Mouse (Mus musculus) lung, postnatal 10 days (tissue): Measurements from ENCODE around the gene Pgp.

Experiments
- DNase-seq: peaks from one replicate; pipeline ENCODE4 v3.0.0; 2021

The Pgp gene

DNA sequence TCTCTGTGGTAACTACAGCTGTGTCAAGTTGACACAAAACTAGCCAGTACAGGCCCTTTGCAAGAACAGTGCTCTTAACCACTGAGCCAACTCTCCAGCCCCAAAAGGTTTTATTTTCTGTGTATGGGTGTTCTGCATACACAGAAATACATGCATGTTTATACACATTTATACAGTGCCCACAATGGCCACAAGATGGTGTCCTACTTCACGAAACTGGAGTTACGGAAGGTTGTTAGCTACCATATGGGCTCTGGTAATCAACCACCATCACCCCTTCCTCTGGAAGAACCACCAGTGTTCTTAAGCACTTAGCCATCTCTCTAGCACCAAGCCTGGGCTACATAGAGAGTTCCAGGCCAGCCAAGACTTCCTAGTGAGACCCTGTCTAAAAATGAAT, 8.6 kb upstream of the Pgp start:
- peak; percentile 55 for DNase-seq

DNA sequence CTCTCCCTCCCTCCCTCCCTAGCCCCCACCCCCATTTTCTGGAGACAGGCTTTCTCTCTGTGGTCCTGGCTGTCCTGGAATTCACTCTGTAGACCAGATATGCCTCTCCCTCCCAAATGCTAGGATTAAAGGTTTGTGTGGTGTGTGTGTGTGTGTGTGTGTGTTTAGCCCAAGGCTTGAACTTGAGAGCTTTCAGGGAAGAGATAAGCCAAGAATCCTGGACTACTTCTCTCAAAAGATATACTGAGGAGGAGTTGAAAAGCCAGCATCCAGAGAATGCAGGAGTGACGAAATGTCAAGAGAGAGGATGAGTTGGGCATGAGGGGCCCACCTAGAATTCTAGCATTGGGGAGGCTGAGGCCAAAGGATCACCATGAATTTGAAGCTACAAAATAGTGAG, 7.3 kb upstream of the Pgp start:
- no peak for DNase-seq

DNA sequence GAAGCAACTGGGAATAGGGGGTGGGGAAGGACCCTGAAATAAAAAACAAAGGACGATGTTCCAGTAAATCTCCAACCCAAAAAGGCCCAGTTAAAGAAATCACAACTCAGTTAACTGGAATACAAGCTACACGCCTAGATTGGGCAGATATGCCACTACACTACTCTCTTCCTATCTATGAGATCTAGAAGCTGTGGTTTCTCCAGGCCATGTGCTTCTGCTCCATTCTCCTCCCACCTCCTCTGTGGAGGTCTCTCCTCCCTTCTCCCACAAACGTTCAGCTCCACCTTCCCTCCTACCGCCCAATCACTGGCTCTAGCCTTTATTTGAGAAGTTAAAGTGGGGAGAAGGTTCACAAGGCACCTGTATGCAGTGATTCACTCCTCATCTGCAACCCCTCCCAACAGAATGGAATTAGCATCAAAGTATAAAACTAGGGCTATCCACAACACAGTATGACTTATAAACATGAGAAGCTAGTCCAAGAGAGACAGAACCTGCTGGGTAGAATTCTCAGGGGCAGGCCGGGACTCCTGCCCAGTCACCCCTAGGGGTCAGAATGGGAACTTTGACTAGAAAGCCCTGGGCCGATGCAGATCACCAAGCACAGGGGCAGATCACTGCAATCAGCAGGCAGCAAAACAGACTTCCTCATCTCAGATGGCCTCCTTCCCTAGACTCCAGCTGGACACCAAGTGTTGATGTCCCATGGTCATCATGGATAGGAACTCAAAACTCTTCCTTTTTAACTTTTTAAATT, 6.6 kb upstream of the Pgp start:
- no peak for DNase-seq

DNA sequence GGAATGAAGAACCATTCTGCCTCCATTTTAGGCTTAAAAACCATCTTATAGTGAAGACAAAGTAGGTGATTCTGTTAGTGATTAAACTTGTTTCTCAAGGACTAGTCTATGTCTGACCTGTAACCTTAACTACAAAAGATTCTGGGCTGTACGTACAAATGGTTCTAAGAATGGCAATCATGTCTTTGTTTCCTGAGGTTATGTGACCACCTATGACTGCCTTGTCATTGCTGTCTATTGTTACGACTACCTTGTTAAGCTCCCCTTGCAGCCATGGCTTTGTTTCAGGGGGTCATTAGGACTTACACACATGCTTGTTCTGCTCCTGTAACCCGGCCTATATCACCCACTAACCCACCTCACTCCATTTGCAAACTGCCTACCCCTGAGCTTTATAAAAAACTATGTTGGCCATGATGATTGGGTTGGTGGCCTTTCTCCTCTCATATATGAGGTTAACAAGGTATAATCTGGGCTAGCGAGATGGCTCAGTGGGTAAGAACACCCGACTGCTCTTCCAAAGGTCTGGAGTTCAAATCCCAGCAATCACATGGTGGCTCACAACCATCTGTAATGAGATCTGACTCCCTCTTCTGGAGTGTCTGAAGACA, 1.5 kb upstream of the Pgp start:
- DNase-seq: no peak

- DNase-seq: no peak
These were observed 769 bp upstream of the Pgp start for GRCm38 (mm10) chr17:24469336-24469909.

DNA sequence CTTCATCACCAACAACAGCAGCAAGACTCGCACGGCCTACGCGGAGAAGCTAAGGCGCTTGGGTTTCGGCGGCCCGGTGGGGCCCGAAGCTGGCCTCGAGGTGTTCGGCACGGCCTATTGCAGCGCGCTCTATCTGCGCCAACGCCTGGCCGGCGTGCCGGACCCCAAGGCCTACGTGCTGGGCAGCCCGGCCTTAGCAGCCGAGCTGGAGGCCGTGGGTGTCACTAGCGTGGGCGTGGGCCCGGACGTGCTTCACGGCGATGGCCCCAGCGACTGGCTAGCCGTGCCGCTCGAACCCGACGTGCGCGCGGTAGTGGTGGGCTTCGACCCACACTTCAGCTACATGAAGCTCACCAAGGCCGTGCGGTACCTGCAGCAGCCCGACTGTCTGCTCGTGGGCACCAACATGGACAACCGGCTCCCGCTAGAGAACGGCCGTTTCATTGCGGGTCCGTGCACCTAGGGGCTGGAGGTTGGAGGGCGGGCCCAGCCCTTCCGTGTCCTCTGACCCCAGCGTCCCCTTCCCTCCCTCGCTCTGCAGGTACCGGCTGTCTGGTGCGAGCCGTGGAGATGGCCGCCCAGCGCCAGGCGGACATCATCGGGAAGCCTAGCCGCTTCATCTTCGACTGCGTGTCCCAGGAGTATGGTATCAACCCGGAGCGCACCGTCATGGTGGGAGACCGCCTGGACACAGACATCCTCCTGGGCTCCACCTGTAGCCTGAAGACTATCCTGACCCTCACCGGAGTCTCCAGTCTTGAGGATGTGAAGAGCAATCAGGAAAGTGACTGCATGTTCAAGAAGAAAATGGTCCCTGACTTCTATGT, 722 bp downstream of the Pgp start:
- peak; percentile 48 for DNase-seq

GRCm38 (mm10) chr17:24472512-24472911, 2.3 kb downstream of the Pgp start:
- peak; percentile 62 for DNase-seq

GRCm38 (mm10) chr17:24473612-24474275, 3.6 kb downstream of the Pgp start, which contains the start of gene Bricd5:
TSS of gene Bricd5 (plus strand) at chr17:24473884.
- DNase-seq: no peak

- DNase-seq: no peak
These were observed 4.4 kb downstream of the Pgp start for GRCm38 (mm10) chr17:24474557-24474956.

GRCm38 (mm10) chr17:24475586-24475985, 5.4 kb downstream of the Pgp start:
- no peak for DNase-seq

DNA sequence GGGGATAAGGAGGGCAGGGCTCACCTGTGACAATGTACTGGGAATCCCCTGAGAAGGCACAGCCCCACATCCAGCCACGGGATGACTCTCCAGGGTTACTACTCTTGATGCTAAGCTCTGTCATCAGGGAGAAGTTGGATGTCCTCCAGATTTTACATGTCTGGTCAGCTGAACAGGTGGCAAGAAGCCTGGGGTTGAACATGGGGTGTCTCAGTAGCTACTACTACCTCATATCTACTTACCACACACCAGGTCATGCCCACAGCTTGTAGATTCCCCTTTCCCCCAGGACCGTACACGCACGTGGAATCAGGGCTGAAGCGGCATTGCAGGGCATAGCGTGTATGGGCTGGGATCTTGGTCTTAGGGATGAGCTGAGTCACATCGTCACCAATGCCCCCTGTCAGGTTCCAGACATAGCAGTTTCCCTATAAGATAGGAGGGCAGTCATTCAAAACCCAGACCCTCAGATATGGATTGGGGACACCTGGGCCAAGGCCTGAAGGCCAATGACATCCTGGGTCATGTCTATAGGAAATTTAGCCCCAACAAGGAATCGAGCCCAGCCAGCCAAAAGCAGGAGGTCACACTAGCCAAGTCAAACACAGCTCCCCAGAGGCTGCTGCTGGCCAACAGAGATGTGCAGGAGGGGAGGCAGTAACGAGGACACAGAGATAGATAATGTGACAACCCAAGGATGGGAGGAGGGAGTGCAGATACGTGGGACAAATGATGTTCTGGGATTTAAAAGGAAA, 6.0 kb downstream of the Pgp start:
- DNase-seq: no peak

DNA sequence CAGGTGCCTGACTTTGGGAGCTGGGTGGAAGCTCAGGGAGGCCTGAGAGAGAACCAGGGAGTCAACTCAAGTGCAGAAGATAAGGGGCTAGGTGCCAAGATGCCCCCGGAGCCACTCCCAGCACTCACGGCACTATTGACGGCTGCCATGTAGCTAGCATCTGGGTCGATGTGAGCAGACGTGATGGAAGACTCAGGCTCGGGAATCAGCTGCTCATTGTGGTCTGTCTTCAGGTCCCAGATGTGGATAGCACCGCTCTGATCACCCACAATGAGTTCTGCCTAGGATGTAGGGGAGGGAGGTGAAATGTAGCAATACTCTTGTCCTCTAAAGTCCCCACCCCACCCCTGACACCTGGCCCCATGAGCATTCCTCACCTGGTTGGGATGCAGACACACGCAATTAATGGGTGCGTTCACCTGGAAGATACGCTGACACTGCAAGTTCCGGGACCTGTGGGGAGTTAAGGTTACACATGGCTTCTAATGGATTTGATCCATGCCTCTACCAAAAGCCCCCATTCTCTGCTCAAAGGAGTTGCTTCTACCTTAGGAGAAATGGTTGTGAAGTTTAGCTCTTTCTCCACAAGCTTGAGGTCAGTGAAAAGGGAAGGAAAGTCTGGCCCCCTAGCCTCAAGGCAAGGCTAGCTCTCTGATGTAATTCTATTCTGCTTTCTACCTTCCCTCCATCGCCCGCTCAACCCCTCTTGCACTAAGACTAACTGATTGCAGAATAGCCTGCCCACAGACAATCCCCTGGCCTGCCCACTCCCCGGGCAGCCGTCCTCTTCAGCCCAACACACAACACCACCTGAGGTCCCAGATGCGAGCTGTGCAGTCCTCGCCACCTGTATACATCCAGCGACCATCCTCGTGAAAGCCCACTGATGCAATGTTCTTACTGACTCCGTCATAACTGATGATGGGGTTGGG, 7.1 kb downstream of the Pgp start:
- DNase-seq: no peak

DNA sequence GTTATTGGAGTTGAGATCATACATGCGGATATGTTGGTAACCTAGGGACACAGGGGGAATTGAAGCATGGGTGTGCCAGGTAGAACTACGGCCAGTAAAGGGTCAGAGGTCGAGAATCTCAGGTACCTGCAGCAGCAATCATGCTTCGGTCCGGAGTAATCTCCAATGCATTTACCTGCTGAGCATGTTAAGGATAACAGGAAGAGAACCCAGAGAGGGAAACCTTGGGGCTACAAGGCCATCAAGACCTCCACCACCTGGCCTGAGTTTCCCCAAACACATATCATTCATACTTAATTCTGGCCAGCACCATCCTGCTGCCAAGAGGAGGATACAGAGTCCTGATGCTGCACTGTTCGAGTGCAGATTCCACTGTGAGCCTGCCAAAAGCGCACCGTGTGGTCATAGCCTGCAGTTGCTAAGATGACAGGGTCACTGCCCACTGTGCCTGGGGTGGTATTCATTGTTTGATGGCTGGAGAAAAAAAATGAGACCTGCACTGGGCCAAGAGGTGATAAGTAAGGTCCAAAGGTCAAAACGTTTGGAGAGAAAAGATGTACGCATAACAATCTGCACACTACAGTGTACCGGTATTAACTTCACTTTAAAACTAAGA, 7.9 kb downstream of the Pgp start:
- peak; percentile 24 for DNase-seq

DNA sequence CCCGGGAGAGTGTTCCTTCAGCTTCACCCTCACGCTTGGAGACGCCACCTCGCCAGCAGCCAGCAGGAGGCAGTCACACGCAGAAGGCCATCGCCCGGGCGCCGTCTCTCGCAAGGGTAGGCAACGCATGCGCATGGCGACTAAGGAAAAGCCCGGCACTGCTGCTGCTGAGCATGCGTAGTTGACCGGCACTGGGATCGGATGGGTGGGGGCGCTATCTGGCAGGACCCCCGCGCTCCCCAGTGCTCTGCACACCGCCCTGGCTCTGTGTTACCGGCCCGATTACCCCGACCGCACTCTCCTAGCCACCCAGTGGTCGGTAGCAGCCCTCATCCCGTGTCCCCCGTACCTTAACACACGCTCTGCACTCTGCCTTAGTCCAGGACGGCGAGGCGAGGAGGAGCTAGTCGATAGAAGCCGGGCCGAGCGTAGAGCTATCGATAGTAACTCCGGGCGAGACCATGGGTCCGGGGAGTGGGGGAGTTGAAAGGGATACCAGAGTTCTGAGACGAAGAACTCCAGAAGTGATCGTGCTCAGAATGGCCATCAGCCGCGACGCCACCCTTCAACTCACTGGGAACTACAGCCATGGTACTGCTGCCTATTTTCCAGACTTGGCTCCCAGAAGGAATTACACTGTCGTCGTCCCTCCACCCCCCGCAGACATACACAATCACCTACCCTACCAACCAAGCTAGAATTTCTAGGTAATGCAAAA, 8.6 kb downstream of the Pgp start, which contains the start of gene Mlst8:
Mlst8 (minus strand) TSS at position 416 of the 718 bp plus-strand sequence.
- peak; percentile 98 for DNase-seq

GRCm38 (mm10) chr17:24479431-24479830, 9.2 kb downstream of the Pgp start:
- DNase-seq: no peak

GRCm38 (mm10) chr17:24480201-24480826, 10.1 kb downstream of the Pgp start:
- DNase-seq: peak; percentile 41

DNA sequence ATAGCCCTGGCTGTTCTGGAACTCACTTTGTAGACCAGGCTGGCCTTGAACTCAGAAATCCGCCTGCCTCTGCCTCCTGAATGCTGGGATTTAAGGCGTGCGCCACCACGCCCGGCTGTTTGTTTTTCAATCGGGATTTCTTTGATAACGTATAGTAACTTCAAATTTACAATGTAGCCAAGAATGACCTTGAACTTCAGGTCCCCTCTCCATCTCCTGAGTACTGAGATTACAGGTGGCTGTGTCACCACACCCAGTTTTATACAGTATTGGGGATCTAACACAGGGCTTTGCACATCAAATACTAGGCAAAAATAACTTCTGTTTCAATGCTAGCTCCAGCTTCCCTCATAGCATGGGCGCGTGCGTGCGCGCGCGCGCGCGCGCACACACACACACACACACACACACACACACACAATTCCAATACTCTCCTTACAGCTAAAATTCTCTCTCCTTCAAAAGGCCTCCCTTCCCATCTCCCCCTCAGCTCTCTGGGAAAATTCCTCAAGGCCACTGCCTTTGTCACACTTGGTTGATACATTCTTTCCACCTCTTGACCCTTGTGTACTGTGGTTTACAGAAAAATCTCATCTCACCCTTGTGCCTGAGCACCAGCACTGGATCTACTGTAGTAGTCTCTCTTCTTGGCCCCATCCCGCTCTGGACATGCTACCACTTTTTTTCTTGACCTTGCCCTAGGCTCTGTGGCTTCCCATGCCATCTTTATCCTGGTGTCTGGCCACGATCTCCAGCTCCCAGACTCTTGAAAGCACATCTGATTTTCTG, 11.0 kb downstream of the Pgp start:
- no peak for DNase-seq

DNA sequence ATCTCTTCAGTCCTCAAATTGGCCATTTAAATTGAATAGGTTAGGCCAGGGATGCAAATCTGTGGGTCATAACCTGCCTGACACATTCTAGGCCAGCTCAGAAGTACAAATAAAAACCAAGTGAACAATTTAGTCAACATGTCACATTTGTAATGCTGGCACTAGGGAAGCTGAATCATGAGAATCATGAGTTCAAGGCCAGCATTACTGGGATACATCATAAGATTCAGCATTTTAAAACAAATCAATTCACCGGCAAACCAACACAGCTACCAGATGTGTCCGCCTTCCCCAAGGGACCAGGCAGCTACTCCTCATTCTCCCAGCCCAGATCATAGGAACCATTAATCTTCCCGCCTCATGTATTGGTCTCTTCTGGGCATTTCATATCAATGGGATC, 13.3 kb downstream of the Pgp start:
- DNase-seq: no peak
